Mouse (Mus musculus): ENCODE measurements around the gene Lrrc8d. TPM values are rescaled to one million over a fixed set of nuclear protein-coding genes. Genes with fewer than 3 reads are reported as not detected.

Gene Lrrc8d
- total and polyA plus RNA-seq, 3 experiments = 11.4 to 258 (median 21.9) TPM

DNA sequence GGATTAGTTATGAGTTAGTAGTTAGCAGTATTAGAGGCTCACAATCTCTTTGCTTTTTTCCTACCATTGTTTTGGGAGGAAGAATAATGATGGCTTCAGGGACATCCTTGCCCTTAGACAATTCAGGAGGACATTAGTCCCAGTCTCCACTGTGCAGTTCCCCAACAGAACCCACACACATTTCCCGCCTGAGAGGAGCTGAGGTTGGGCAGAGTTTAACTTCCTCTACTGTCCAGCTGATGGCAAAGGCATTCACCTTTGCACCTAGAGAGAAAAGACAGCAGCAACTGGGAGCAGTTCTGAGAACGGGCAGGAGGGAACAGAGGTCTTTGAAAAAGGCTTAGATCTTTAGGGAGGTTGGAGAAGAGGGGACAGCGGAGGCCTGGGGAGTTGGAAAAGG is 134.2 kb downstream of the Lrrc8d start:
- H3K4me1 ChIP-seq (ENCODE audit: control insufficient read depth in 1 of 2, insufficient read depth in 2 of 2, low read length in 2 of 2) = no peaks in the 10 kb centered on the region

DNA sequence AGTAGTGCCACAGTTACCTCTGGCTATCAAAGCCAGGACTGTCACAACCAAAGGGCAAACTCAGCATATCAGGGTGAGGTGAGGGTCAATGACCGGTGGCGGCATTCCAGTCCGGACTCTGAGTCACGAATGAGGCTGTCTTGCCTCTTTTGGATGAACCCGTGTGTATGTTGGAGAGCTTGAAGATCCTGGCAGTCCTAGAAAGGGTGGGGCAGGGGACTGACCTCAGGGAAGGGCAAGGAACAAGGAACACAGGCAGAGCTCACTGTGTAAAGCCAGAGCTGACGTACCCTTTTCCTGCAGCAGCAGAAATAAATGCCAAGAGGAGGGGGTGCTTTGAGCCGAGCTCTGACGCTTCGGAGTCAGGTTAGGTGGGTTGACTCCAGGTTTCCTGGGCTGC is 136.2 kb downstream of the Lrrc8d start:
- Histone ChIP-seq H3K9me3 (replicated peaks; ENCODE audit: insufficient read depth, low read length) (no peaks in the 10 kb centered on the region), H3K27ac (ENCODE audit: control insufficient read depth, low read depth, low read length) (no peak overlapping the region), H3K36me3 (ENCODE audit: control insufficient read depth in 1 of 2, insufficient read depth in 2 of 2, low read length in 2 of 2) (no peaks in the 10 kb centered on the region), H3K4me1 (ENCODE audit: control insufficient read depth in 1 of 2, insufficient read depth in 2 of 2, low read length in 2 of 2) (peaks cover 0 to 11% of the 10 kb centered on the region in 2 experiments; a peak in 2 of 4 replicates), H3K79me2 (ENCODE audit: control insufficient read depth, insufficient read depth, low read length, poor library complexity) (no peaks in the 10 kb centered on the region), H3K9ac (ENCODE audit: control insufficient read depth, low read depth, low read length, poor library complexity, severe bottlenecking) (no peak overlapping the region), H3K27me3 (ENCODE audit: control insufficient read depth in 1 of 2, insufficient read depth in 2 of 2, low read length in 2 of 2) (0 out of 4 replicates have a peak, but pooled peaks cover 0 to 1% of the 10 kb centered on the region in 2 experiments), H3K4me3 (ENCODE audit: control insufficient read depth in 1 of 2, insufficient read depth in 1 of 2, low read depth in 2 of 2, low read length in 2 of 2) (no peak overlapping the region)
- TF ChIP-seq ZC3H11A (IDR thresholded peaks at IDR 0.05; ENCODE audit: low read depth, low read length) = no peak
- TF ChIP-seq MAX (IDR thresholded peaks at IDR 0.05; ENCODE audit: low read length) = no peak
- no peak for TF ChIP-seq BHLHE40 (IDR thresholded peaks at IDR 0.05; ENCODE audit: borderline replicate concordance, low read depth, low read length)
- no peak for TF ChIP-seq RAD21 (IDR thresholded peaks at IDR 0.05; ENCODE audit: low read depth, low read length)
- TF ChIP-seq TBP (IDR thresholded peaks at IDR 0.05; ENCODE audit: low read depth, low read length) = no peak
- no peak for TF ChIP-seq CTCF (IDR thresholded peaks at IDR 0.05 in 2 of 3, conservative IDR thresholded peaks at IDR 0.05 in 1 of 3; ENCODE audit: control insufficient read depth in 1 of 3, insufficient read depth in 1 of 3, low read depth in 2 of 3, low read length in 3 of 3, poor library complexity in 1 of 3, severe bottlenecking in 1 of 3)
- TF ChIP-seq E2F4 (IDR thresholded peaks at IDR 0.05; ENCODE audit: borderline replicate concordance, low read depth, low read length) = no peak
- TF ChIP-seq MAZ (IDR thresholded peaks at IDR 0.05; ENCODE audit: low read depth, low read length) = no peak
- TF ChIP-seq MEF2A (IDR thresholded peaks at IDR 0.05; ENCODE audit: extremely low read depth, insufficient replicate concordance, low read depth, low read length, poor library complexity, severe bottlenecking) = no peak
- TF ChIP-seq GATA1 (IDR thresholded peaks at IDR 0.05; ENCODE audit: low read depth, low read length) = no peak
- DNase-seq (ENCODE audit: low read depth, low spot score) = no peak

More for the DNA sequence above, 134.2 kb downstream of the Lrrc8d start:
- Histone ChIP-seq H3K4me3 (ENCODE audit: control insufficient read depth in 1 of 2, insufficient read depth in 1 of 2, low read depth in 2 of 2, low read length in 2 of 2) (no peak overlapping the region), H3K27me3 (ENCODE audit: control insufficient read depth in 1 of 2, insufficient read depth in 2 of 2, low read length in 2 of 2) (0 out of 4 replicates have a peak, but pooled peaks cover 0 to 1% of the 10 kb centered on the region in 2 experiments), H3K79me2 (ENCODE audit: control insufficient read depth, insufficient read depth, low read length, poor library complexity) (no peaks in the 10 kb centered on the region), H3K36me3 (ENCODE audit: control insufficient read depth in 1 of 2, insufficient read depth in 2 of 2, low read length in 2 of 2) (no peaks in the 10 kb centered on the region), H3K27ac (ENCODE audit: control insufficient read depth, low read depth, low read length) (no peak overlapping the region), H3K9me3 (replicated peaks; ENCODE audit: insufficient read depth, low read length) (no peaks in the 10 kb centered on the region), H3K9ac (ENCODE audit: control insufficient read depth, low read depth, low read length, poor library complexity, severe bottlenecking) (no peak overlapping the region)
- no peak for DNase-seq (ENCODE audit: low read depth, low spot score)
- no peak for TF ChIP-seq E2F4 (IDR thresholded peaks at IDR 0.05; ENCODE audit: borderline replicate concordance, low read depth, low read length)
- no peak for TF ChIP-seq CTCF (IDR thresholded peaks at IDR 0.05 in 2 of 3, conservative IDR thresholded peaks at IDR 0.05 in 1 of 3; ENCODE audit: control insufficient read depth in 1 of 3, insufficient read depth in 1 of 3, low read depth in 2 of 3, low read length in 3 of 3, poor library complexity in 1 of 3, severe bottlenecking in 1 of 3)
- no peak for TF ChIP-seq TCF12 (IDR thresholded peaks at IDR 0.05; ENCODE audit: low read depth, low read length)
- TF ChIP-seq SMC3 (IDR thresholded peaks at IDR 0.05; ENCODE audit: low read depth, low read length) = no peak
- TF ChIP-seq SIN3A (IDR thresholded peaks at IDR 0.05; ENCODE audit: low read length) = no peak

DNA sequence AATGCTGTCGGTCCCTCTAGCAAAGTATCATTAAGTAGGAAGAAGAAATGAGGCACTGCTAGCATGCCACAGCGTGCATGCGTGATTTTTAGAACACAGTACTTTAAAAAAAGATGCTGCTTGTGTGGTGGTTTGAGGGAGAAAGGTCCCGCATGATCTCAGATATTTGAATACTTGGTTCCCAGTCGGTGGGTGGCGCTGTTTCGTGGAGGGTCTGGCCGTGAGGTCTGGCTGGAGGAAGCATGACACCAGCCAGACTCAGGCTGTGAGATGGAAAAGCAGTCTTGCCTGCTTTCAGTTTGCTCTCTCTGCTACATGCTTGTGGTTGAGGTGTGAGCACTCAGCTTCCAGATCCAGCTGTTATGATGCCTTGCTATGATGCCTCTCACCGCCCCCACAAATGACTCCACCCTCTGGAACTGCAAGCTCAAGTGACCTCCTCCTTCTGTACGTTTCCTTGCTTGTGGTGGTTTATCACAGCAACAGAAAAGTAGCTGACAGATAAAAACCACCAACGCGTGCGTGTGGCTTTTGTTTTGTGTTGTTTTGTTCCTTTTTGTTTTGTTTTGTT is 140.1 kb downstream of the Lrrc8d start:
- H3K27ac ChIP-seq (ENCODE audit: control insufficient read depth, low read depth, low read length) = no peak overlapping the region
- DNase-seq (ENCODE audit: low read depth, low spot score) = peak; percentile 57
- H3K9me3 ChIP-seq (replicated peaks; ENCODE audit: insufficient read depth, low read length) = no peaks in the 10 kb centered on the region
- H3K4me1 ChIP-seq (ENCODE audit: control insufficient read depth in 1 of 2, insufficient read depth in 2 of 2, low read length in 2 of 2) = peaks cover 0 to 11% of the 10 kb centered on the region in 2 experiments; a peak in 2 of 4 replicates
- H3K9ac ChIP-seq (ENCODE audit: control insufficient read depth, low read depth, low read length, poor library complexity, severe bottlenecking) = no peak overlapping the region
- H3K4me3 ChIP-seq (ENCODE audit: control insufficient read depth in 1 of 2, insufficient read depth in 1 of 2, low read depth in 2 of 2, low read length in 2 of 2) = no peak overlapping the region
- no peaks in the 10 kb centered on the region for H3K27me3 ChIP-seq (ENCODE audit: control insufficient read depth in 1 of 2, insufficient read depth in 2 of 2, low read length in 2 of 2)
- no peaks in the 10 kb centered on the region for H3K79me2 ChIP-seq (ENCODE audit: control insufficient read depth, insufficient read depth, low read length, poor library complexity)
- no peaks in the 10 kb centered on the region for H3K36me3 ChIP-seq (ENCODE audit: control insufficient read depth in 1 of 2, insufficient read depth in 2 of 2, low read length in 2 of 2)
- TF ChIP-seq ZMIZ1 (IDR thresholded peaks at IDR 0.05; ENCODE audit: low read depth, low read length) = no peak
- TF ChIP-seq MAX (IDR thresholded peaks at IDR 0.05; ENCODE audit: low read length) = no peak
- no peak for TF ChIP-seq ZNF384 (IDR thresholded peaks at IDR 0.05; ENCODE audit: low read depth, low read length)
- TF ChIP-seq CHD1 (IDR thresholded peaks at IDR 0.05; ENCODE audit: low read depth, low read length) = no peak
- no peak for TF ChIP-seq HCFC1 (IDR thresholded peaks at IDR 0.05; ENCODE audit: low read depth, low read length)
- no peak for TF ChIP-seq NRF1 (IDR thresholded peaks at IDR 0.05; ENCODE audit: insufficient read depth, low read depth, low read length, poor library complexity, severe bottlenecking)
- no peak for TF ChIP-seq USF1 (IDR thresholded peaks at IDR 0.05; ENCODE audit: low read depth, low read length)
- no peak for TF ChIP-seq USF2 (IDR thresholded peaks at IDR 0.05; ENCODE audit: borderline replicate concordance in 1 of 2, insufficient read depth in 1 of 2, low read depth in 1 of 2, low read length in 2 of 2)
- TF ChIP-seq JUND (IDR thresholded peaks at IDR 0.05; ENCODE audit: low read depth, low read length) = no peak
- TF ChIP-seq GATA1 (IDR thresholded peaks at IDR 0.05; ENCODE audit: low read depth, low read length) = peak; percentile 44; the same call in 1 of the 2 replicates
- no peak for TF ChIP-seq ZC3H11A (IDR thresholded peaks at IDR 0.05; ENCODE audit: low read depth, low read length)
- no peak for TF ChIP-seq POLR2AphosphoS2 (IDR thresholded peaks at IDR 0.05; ENCODE audit: low read length)
- peak; percentile 25; the same call in 1 of the 2 replicates for TF ChIP-seq SIN3A (IDR thresholded peaks at IDR 0.05; ENCODE audit: low read length)
- TF ChIP-seq GABPA (IDR thresholded peaks at IDR 0.05; ENCODE audit: low read depth, low read length) = no peak
- no peak for TF ChIP-seq MAZ (IDR thresholded peaks at IDR 0.05; ENCODE audit: low read depth, low read length)

Data from MEL (cell line).